Comparison of ENCODE assay signal across 28 mouse cellular contexts in the genomic region with DNA sequence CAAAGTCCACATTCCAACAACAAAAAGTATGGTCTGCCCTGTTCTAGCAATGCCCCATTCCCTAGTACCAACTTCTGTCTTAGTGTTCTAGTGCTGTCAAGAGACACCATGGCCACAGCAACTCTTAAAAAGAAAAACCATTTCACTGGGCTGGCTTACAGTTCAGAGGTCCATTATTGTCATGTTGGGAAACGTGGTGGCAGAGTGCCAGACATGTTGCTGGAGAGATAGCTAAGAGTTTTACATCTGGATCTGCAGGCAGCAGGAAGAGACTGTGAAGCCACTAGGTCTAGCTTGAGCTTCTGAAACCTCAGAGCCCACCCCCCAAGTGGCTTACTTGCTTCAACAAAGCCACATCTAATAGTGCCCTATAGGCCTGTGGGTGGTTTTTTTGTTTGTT. TPM values are rescaled to one million over a fixed set of nuclear protein-coding genes. Genes with fewer than 3 reads are reported as not detected.
DNase-seq lines count a peak whose midpoint lies in the region; ATAC-seq and TF ChIP-seq lines count a peak whose summit lies in the region.
"Had no signal": no experiment of that assay in that cellular context is flagged by ENCODE, and none has a peak within 500 bp of the region (broad histone marks: within the 10 kb centered on the region; RNA-seq: fewer than 3 reads in every experiment).

No protein-coding gene starts in this region.

- no peak for TF ChIP-seq EP300 in liver, postnatal 0 days (IDR thresholded peaks at IDR 0.05; ENCODE audit: low read depth)

- no peak overlapping the region for H3K4me3 ChIP-seq in kidney, adult 2 months (ENCODE audit: insufficient read depth, low read depth, low read length)
- H3K4me3 ChIP-seq in kidney, embryonic 15.5 days (replicated peaks): no peak overlapping the region
- no peak overlapping the region for H3K4me3 ChIP-seq in lung, embryonic 14.5 days (ENCODE audit: low read depth, low read length)
- no peak overlapping the region for H3K4me3 ChIP-seq in liver, postnatal 0 days (ENCODE audit: low read depth, low read length)
- no peak overlapping the region for H3K4me3 ChIP-seq in layer of hippocampus, adult 2 months
- H3K4me3 ChIP-seq: forebrain, embryonic 13.5 days; heart, embryonic 12.5 days; hindbrain, embryonic 10.5 days; hindbrain, embryonic 15.5 days; left cerebral cortex, adult 2 months; limb, embryonic 13.5 days; liver, embryonic 15.5 days; midbrain, embryonic 10.5 days; midbrain, embryonic 15.5 days; neural tube, embryonic 15.5 days had no signal

- WGBS in kidney, adult 2 months: 85% methylated on average over 1 of the region's 1 CpGs
- 79% methylated on average over 1 of the region's 1 CpGs for WGBS in kidney, embryonic 15.5 days
- 69% methylated on average over 1 of the region's 1 CpGs for WGBS in lung, embryonic 14.5 days
- 41% methylated on average over 1 of the region's 1 CpGs for WGBS in liver, postnatal 0 days (ENCODE audit: insufficient replicate concordance)

- no peak overlapping the region for H3K27ac ChIP-seq in kidney, adult 2 months (ENCODE audit: insufficient read depth, low read depth, low read length)
- no peak overlapping the region for H3K27ac ChIP-seq in kidney, embryonic 15.5 days
- H3K27ac ChIP-seq in lung, embryonic 14.5 days (ENCODE audit: low read depth): no peak overlapping the region
- H3K27ac ChIP-seq in liver, postnatal 0 days (ENCODE audit: low read depth): no peak overlapping the region
- H3K27ac ChIP-seq in layer of hippocampus, adult 2 months: no peak overlapping the region
- H3K27ac ChIP-seq: forebrain, embryonic 13.5 days; hindbrain, embryonic 10.5 days; hindbrain, embryonic 15.5 days; left cerebral cortex, adult 2 months; limb, embryonic 13.5 days; liver, embryonic 15.5 days; midbrain, embryonic 10.5 days; midbrain, embryonic 15.5 days; neural tube, embryonic 15.5 days had no signal

- no peak overlapping the region for H3K9ac ChIP-seq in kidney, embryonic 15.5 days
- H3K9ac ChIP-seq in lung, embryonic 14.5 days: no peak overlapping the region
- no peak overlapping the region for H3K9ac ChIP-seq in liver, postnatal 0 days (replicated peaks)
- H3K9ac ChIP-seq: forebrain, embryonic 13.5 days; heart, embryonic 12.5 days; hindbrain, embryonic 15.5 days; limb, embryonic 13.5 days; liver, embryonic 15.5 days; midbrain, embryonic 15.5 days; neural tube, embryonic 15.5 days had no signal

- no peak for TF ChIP-seq CTCF in kidney, adult 2 months (conservative IDR thresholded peaks at IDR 0.05; ENCODE audit: insufficient read depth, insufficient read length, low read depth, low read length)
- no peak for TF ChIP-seq CTCF in lung, embryonic 14.5 days (IDR thresholded peaks at IDR 0.05; ENCODE audit: low read depth)
- TF ChIP-seq CTCF in liver, postnatal 0 days (IDR thresholded peaks at IDR 0.05; ENCODE audit: low read depth): no peak
- no peak for TF ChIP-seq CTCF in layer of hippocampus, adult 2 months (conservative IDR thresholded peaks at IDR 0.05)

- ATAC-seq in kidney, embryonic 15.5 days (replicated peaks; ENCODE audit: low FRiP score): no peak
- no peak for ATAC-seq in lung, embryonic 14.5 days (ENCODE audit: insufficient read depth)
- ATAC-seq in liver, postnatal 0 days: no peak
- ATAC-seq: activated CD4-positive, CD25-positive, alpha-beta regulatory T cell, adult 4 months; forebrain, embryonic 13.5 days; inflammation-experienced regulatory T-cells, adult 6 months; midbrain, embryonic 15.5 days had no signal

- peaks cover 5% of the 10 kb centered on the region; the same call in 1 of the 2 replicates for H3K4me1 ChIP-seq in kidney, adult 2 months (ENCODE audit: control insufficient read depth, insufficient read depth, low read length)
- H3K4me1 ChIP-seq in kidney, embryonic 15.5 days: no peaks in the 10 kb centered on the region
- H3K4me1 ChIP-seq in lung, embryonic 14.5 days (ENCODE audit: insufficient read depth): no peaks in the 10 kb centered on the region
- H3K4me1 ChIP-seq in liver, postnatal 0 days (ENCODE audit: insufficient read depth): peaks cover 9% of the 10 kb centered on the region
- H3K4me1 ChIP-seq: forebrain, embryonic 13.5 days; hindbrain, embryonic 15.5 days; limb, embryonic 13.5 days; midbrain, embryonic 15.5 days; neural tube, embryonic 15.5 days had no signal

- H3K27me3 ChIP-seq in kidney, adult 2 months (replicated peaks; ENCODE audit: control insufficient read depth, insufficient read depth, low read length): no peaks in the 10 kb centered on the region
- H3K27me3 ChIP-seq in kidney, embryonic 15.5 days: no peaks in the 10 kb centered on the region
- no peaks in the 10 kb centered on the region for H3K27me3 ChIP-seq in lung, embryonic 14.5 days (ENCODE audit: insufficient read depth, low read length)
- no peaks in the 10 kb centered on the region for H3K27me3 ChIP-seq in liver, postnatal 0 days (ENCODE audit: insufficient read depth, low read length)
- H3K27me3 ChIP-seq: forebrain, embryonic 13.5 days; heart, embryonic 12.5 days; hindbrain, embryonic 15.5 days; limb, embryonic 13.5 days; liver, embryonic 15.5 days; midbrain, embryonic 15.5 days; neural tube, embryonic 15.5 days had no signal

- DNase-seq in adrenal gland, postnatal 14 days: peak; percentile 31
- DNase-seq in adrenal gland, adult 2 months: no peak
- DNase-seq in kidney, adult 2 months: peak; percentile 40
- peak; percentile 62 for DNase-seq in lung, embryonic 14.5 days
- DNase-seq in lung, postnatal 25 days (ENCODE audit: low spot score): no peak
- peak; percentile 49 for DNase-seq in liver, postnatal 0 days
- DNase-seq in layer of hippocampus, adult 2 months (ENCODE audit: low spot score in 2 of 2): no peak
- DNase-seq: cerebellum, adult 8-10 months; cerebellum, postnatal 25 days; gastrocnemius, postnatal 25 days; heart, adult 18-20 months; kidney, adult 11 months; kidney, postnatal 14 days; retina, postnatal 1 day; right cerebral cortex, postnatal 14 days had no signal

- H3K36me3 ChIP-seq in kidney, adult 2 months (ENCODE audit: control insufficient read depth, insufficient read depth, low read length): no peaks in the 10 kb centered on the region
- peaks cover 43% of the 10 kb centered on the region for H3K36me3 ChIP-seq in kidney, embryonic 15.5 days
- peaks cover 44% of the 10 kb centered on the region for H3K36me3 ChIP-seq in lung, embryonic 14.5 days (ENCODE audit: insufficient read depth)
- peaks cover 25% of the 10 kb centered on the region for H3K36me3 ChIP-seq in liver, postnatal 0 days (replicated peaks; ENCODE audit: insufficient read depth, low read length)
- H3K36me3 ChIP-seq: hindbrain, embryonic 15.5 days; midbrain, embryonic 15.5 days; neural tube, embryonic 15.5 days had no signal

- H3K4me2 ChIP-seq in kidney, embryonic 15.5 days: no peak overlapping the region
- no peak overlapping the region for H3K4me2 ChIP-seq in lung, embryonic 14.5 days
- H3K4me2 ChIP-seq in liver, postnatal 0 days (ENCODE audit: low read depth, low read length): no peak overlapping the region
- H3K4me2 ChIP-seq: forebrain, embryonic 13.5 days; heart, embryonic 12.5 days; hindbrain, embryonic 15.5 days; limb, embryonic 13.5 days; liver, embryonic 15.5 days; midbrain, embryonic 15.5 days; neural tube, embryonic 15.5 days had no signal

- H3K9me3 ChIP-seq in kidney, embryonic 15.5 days (replicated peaks): no peaks in the 10 kb centered on the region
- H3K9me3 ChIP-seq in lung, embryonic 14.5 days (ENCODE audit: low read depth, low read length): no peaks in the 10 kb centered on the region
- H3K9me3 ChIP-seq in liver, postnatal 0 days (ENCODE audit: low read length): no peaks in the 10 kb centered on the region
- H3K9me3 ChIP-seq: forebrain, embryonic 13.5 days; heart, embryonic 12.5 days; hindbrain, embryonic 10.5 days; hindbrain, embryonic 15.5 days; limb, embryonic 13.5 days; liver, embryonic 15.5 days; midbrain, embryonic 10.5 days; midbrain, embryonic 15.5 days; neural tube, embryonic 15.5 days had no signal

- TF ChIP-seq POLR2A in kidney, adult 2 months (IDR thresholded peaks at IDR 0.05; ENCODE audit: low read depth, low read length): no peak

RNA-seq across cellular contexts. Expression of gene Tmem123, which starts 13.8 kb away (rescaled TPM):
- total RNA-seq in adrenal gland, postnatal 14 days (2021): 140 and 148 TPM in 2 replicates
- total RNA-seq in adrenal gland, adult 2 months (2021): 100 to 1,000 TPM; 188 to 194 TPM
- 84.6 and 132 TPM in 2 replicates for polyA plus RNA-seq in adrenal gland, adult 2 months (2012; rRNA removed)
- 40.8 and 43.7 TPM in 2 replicates for polyA plus RNA-seq in kidney, adult 2 months (2012; rRNA removed)
- 93.6 and 94.8 TPM in 2 replicates for polyA plus RNA-seq in kidney, embryonic 15.5 days (2015; fragmentation: Nextera tagmentation; extraction: Ambion mirVana)
- polyA plus RNA-seq in lung, embryonic 14.5 days (2014; fragmentation: Nextera tagmentation; extraction: Ambion mirVana): 145 and 156 TPM in 2 replicates
- 27.7 and 29.2 TPM in 2 replicates for polyA plus RNA-seq in liver, postnatal 0 days (2015; fragmentation: Nextera tagmentation; extraction: Ambion mirVana)
- total RNA-seq in layer of hippocampus, adult 2 months (2021): 10 to 100 TPM in 1 of 2 experiments, 1 to 10 TPM in 1; 9.9 to 11.1 TPM

RNA-seq across cellular contexts. Expression of gene Birc2, which starts 59.2 kb away (rescaled TPM):
- 40.6 and 46.6 TPM in 2 replicates for total RNA-seq in adrenal gland, postnatal 14 days (2021)
- 10 to 100 TPM; 39.8 to 46.1 TPM for total RNA-seq in adrenal gland, adult 2 months (2021)
- polyA plus RNA-seq in adrenal gland, adult 2 months (2012; rRNA removed): 9.0 and 19.5 TPM in 2 replicates
- polyA plus RNA-seq in kidney, adult 2 months (2012; rRNA removed): 12.2 and 12.7 TPM in 2 replicates
- polyA plus RNA-seq in kidney, embryonic 15.5 days (2015; fragmentation: Nextera tagmentation; extraction: Ambion mirVana): 35.6 and 37.9 TPM in 2 replicates
- 36.2 and 37.3 TPM in 2 replicates for polyA plus RNA-seq in lung, embryonic 14.5 days (2014; fragmentation: Nextera tagmentation; extraction: Ambion mirVana)
- polyA plus RNA-seq in liver, postnatal 0 days (2015; fragmentation: Nextera tagmentation; extraction: Ambion mirVana): 11.8 and 13.8 TPM in 2 replicates
- total RNA-seq in layer of hippocampus, adult 2 months (2021): 10 to 100 TPM; 32.7 to 37.6 TPM

Comparison
In these comparisons a context has a peak if more than half of its experiments do, and no peak if none do; other contexts are left out.
1. DNase-seq: peak in adrenal gland, postnatal 14 days (single experiment), kidney, adult 2 months (single experiment), lung, embryonic 14.5 days (single experiment) and liver, postnatal 0 days (single experiment); none in adrenal gland, adult 2 months (single experiment), lung, postnatal 25 days (single experiment) and layer of hippocampus, adult 2 months (0 of 2).